12 mouse cellular contexts compared by ENCODE assay signal in the genomic region with DNA sequence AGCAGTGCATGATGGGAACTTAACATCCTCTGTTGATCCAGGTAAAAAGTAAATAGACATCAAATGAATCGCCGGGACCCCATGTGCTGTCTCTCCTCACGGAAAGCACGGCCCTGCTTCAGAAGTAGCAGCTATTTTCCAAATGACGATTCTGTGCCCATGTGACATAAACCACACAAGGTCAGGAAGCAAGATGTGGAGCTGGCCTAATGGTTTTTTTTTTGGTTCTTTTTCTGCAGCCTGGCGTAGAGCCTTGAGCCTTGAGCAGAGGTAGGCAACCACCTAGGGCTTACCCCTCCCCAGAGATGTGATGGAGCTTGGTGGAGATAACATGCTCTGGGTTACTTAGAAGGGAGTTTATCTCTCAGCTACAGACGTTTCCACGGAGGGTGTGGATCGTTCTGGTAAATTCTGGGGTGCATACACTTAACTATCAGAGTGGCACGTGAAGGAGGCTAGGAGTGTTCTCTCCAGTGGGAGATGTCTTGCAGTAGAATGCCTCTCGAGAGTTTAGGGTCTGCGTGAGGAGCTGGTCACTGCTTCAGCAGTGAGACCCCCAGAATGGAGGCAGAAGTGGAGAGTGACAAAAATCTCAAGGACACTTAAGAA.
DNase-seq lines count a peak whose midpoint lies in the region; ATAC-seq and TF ChIP-seq lines count a peak whose summit lies in the region.
"Had no signal": no experiment of that assay in that cellular context is flagged by ENCODE, and none has a peak within 500 bp of the region (broad histone marks: within the 10 kb centered on the region; RNA-seq: fewer than 3 reads in every experiment).

No protein-coding gene starts in this region.

- H3K27ac ChIP-seq in kidney, embryonic 15.5 days = no peak overlapping the region
- no peak overlapping the region for H3K27ac ChIP-seq in intestine, embryonic 16.5 days (ENCODE audit: low read length)
- no peak overlapping the region for H3K27ac ChIP-seq in thymus, adult 2 months (ENCODE audit: control insufficient read depth, insufficient read depth, low read length)

- 0 out of 2 replicates have a peak, but pooled peaks cover 4% of the 10 kb centered on the region for H3K9me3 ChIP-seq in kidney, embryonic 15.5 days (replicated peaks)
- no peaks in the 10 kb centered on the region for H3K9me3 ChIP-seq in intestine, embryonic 16.5 days (ENCODE audit: control insufficient read depth, low read length)

- no peak overlapping the region for H3K4me2 ChIP-seq in kidney, embryonic 15.5 days
- H3K4me2 ChIP-seq in intestine, embryonic 16.5 days (ENCODE audit: low read depth, low read length) = no peak overlapping the region

- no peak for TF ChIP-seq POLR2A in thymus, adult 2 months (IDR thresholded peaks at IDR 0.05; ENCODE audit: control insufficient read depth, extremely low read depth, insufficient read depth, low read length, poor library complexity)

- no peaks in the 10 kb centered on the region for H3K36me3 ChIP-seq in kidney, embryonic 15.5 days
- no peaks in the 10 kb centered on the region for H3K36me3 ChIP-seq in intestine, embryonic 16.5 days (ENCODE audit: control insufficient read depth, insufficient read depth, low read length)
- H3K36me3 ChIP-seq in thymus, adult 2 months (ENCODE audit: control insufficient read depth, insufficient read depth, low read length) = no peaks in the 10 kb centered on the region

- H3K4me1 ChIP-seq in kidney, embryonic 15.5 days = peaks cover 13% of the 10 kb centered on the region; the same call in 1 of the 2 replicates
- H3K4me1 ChIP-seq in intestine, embryonic 16.5 days (ENCODE audit: control insufficient read depth, insufficient read depth, low read length) = no peaks in the 10 kb centered on the region
- H3K4me1 ChIP-seq in thymus, adult 2 months (replicated peaks; ENCODE audit: control insufficient read depth, insufficient read depth, low read length) = no peaks in the 10 kb centered on the region

- no peak for TF ChIP-seq CTCF in thymus, adult 2 months (IDR thresholded peaks at IDR 0.05; ENCODE audit: borderline replicate concordance, control insufficient read depth, extremely low read depth, insufficient read depth, low read length, poor library complexity)

- no peak overlapping the region for H3K4me3 ChIP-seq in kidney, embryonic 15.5 days (replicated peaks)
- no peak overlapping the region for H3K4me3 ChIP-seq in intestine, embryonic 16.5 days (ENCODE audit: low read length)
- H3K4me3 ChIP-seq in thymus, adult 2 months (ENCODE audit: control insufficient read depth, insufficient read depth, low read length) = no peak overlapping the region

- DNase-seq in kidney, postnatal 25 days = no peak
- peak; percentile 96 for DNase-seq in c-Kit-positive CD71-positive TER-119-positive erythroid progenitor cells, embryonic 14.5 days (ENCODE audit: low spot score)
- DNase-seq in spleen, postnatal 10 days (ENCODE audit: low spot score in 2 of 2) = peak; percentile 73 to 74
- DNase-seq in B cell, adult 2 months = no peak
- DNase-seq in thymus, adult 2 months = no peak
- DNase-seq: cerebellum, adult 9-10 months; kidney, adult 18-20 months; layer of hippocampus, postnatal 36 days; lung, adult 18-20 months; thymus, postnatal 14 days had no signal

- 0 out of 2 replicates have a peak, but pooled peaks cover 3% of the 10 kb centered on the region for H3K27me3 ChIP-seq in kidney, embryonic 15.5 days
- no peaks in the 10 kb centered on the region for H3K27me3 ChIP-seq in intestine, embryonic 16.5 days (replicated peaks; ENCODE audit: control insufficient read depth, insufficient read depth, low read length)
- H3K27me3 ChIP-seq in thymus, adult 2 months (ENCODE audit: control insufficient read depth, insufficient read depth, low read length) = no peaks in the 10 kb centered on the region

- ATAC-seq in kidney, embryonic 15.5 days (replicated peaks; ENCODE audit: low FRiP score) = peak; percentile 66; the same call in 1 of the 2 replicates
- peak; percentile 64 for ATAC-seq in intestine, embryonic 16.5 days

- WGBS in kidney, embryonic 15.5 days = 83% methylated on average over 12 of the region's 12 CpGs
- WGBS in intestine, embryonic 16.5 days = 61% methylated on average over 12 of the region's 12 CpGs
- 60% methylated on average over 12 of the region's 12 CpGs for WGBS in thymus, adult 2 months

- H3K9ac ChIP-seq in kidney, embryonic 15.5 days = no peak overlapping the region
- no peak overlapping the region for H3K9ac ChIP-seq in intestine, embryonic 16.5 days (ENCODE audit: low read depth, low read length)

Comparison
In these comparisons a context has a peak if more than half of its experiments do, and no peak if none do; other contexts are left out.
1. DNase-seq: peak in c-Kit-positive CD71-positive TER-119-positive erythroid progenitor cells, embryonic 14.5 days (single experiment) and spleen, postnatal 10 days (2 of 2); none in kidney, postnatal 25 days (0 of 2), B cell, adult 2 months (0 of 2) and thymus, adult 2 months (single experiment).